Mouse (Mus musculus) layer of hippocampus, postnatal 10 days (tissue): ENCODE measurements around the gene Lrrfip1. TPM values are rescaled to one million over a fixed set of nuclear protein-coding genes. Genes with fewer than 3 reads are reported as not detected.

Experiments
- DNase-seq, 2 experiments: peaks; one replicate each; pipeline ENCODE4 v3.0.0; 2021; ENCODE audit warnings: low spot score in 2 of 2
- long read RNA-seq: library from polyadenylated mRNA; stranded (forward); transcript quantifications from one replicate; pipeline ENCODE4 v2.0.0, GENCODE M21; 2023
- total RNA-seq, 2 experiments: library from RNA; stranded (reverse); gene quantifications; 2 replicates each; pipeline ENCODE4 v1.2.3; 2021

Gene Lrrfip1
- total RNA-seq = 10 to 100 TPM; 73.9 to 88.3 TPM
- long read RNA-seq, partial matches to known transcripts = 1 of 34 reads
- long read RNA-seq, other reads (novel, unspliced or antisense) = 32 of 34 reads

DNA sequence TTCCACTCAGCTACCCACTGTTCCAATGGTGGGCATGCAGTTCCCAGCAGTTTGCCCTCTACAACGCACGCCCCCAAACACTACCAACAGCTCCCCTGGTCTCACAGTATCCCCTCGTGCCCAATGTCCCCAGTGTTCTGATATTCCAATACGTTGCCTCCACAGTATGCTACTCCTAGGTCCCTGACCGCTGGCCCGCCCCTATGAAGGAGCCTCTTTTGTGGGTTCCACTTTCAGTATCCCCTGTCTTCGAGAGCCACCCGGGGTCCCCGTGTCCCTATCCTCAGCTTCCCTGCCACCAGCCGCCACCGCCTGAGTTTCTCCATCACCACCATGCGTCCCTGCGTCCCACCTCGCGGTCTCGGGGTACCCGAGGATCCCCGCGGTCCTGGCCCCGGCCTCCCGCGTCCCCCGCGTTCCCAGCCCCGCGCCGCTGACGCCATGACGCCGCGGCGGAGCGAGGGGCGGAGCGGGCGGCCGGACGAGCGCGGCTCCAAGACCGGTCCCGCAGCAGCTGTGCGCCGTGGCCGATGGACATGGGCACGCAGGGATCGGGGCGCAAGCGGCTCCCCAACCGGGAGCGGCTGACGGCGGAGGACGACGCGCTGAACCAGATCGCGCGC, at the start of gene Lrrfip1:
Gene Lrrfip1, plus strand, starts transcription at position 470 of the 623 bp plus-strand sequence.
- DNase-seq = peak; percentile 68 to 78

DNA sequence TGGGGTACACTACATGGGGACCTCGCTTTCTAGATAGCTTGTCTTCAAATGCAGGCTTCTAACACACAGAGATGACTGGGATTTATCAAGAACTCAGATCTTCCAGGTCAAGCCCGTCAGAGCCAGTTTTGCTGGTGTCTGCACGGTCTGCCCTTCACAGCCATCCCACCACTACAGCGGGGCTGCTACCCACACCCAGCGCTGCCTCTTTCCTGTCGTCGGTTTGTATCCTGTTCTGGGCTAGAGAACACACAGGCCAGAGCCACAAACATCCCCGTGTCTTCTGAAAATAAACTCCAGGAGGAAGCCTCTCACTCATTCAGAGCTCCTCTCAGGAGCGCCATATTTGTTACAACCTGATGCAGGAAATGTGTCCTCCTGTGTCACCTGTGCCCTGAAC, 49.2 kb upstream of the Lrrfip1 start:
- no peak for DNase-seq

DNA sequence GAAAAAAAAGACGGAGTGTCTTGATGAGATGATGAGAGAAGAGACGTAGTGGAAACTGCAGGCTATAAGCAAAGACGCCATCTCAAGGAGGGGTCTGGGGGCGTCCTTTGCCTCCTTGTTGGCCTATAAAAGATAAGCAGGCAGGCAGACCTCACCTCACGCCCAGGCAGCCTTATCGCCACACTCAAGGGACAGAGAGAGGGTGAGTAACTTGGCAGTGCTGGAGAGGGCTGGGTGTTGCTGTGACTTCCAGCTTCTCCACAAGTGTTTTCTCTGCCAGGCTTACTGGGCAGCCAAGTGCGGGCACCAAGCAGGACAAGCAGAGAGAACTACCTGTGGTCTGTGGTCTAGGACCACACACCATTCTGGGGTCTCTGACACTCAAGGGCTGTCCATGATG, 46.9 kb upstream of the Lrrfip1 start:
- no peak for DNase-seq

DNA sequence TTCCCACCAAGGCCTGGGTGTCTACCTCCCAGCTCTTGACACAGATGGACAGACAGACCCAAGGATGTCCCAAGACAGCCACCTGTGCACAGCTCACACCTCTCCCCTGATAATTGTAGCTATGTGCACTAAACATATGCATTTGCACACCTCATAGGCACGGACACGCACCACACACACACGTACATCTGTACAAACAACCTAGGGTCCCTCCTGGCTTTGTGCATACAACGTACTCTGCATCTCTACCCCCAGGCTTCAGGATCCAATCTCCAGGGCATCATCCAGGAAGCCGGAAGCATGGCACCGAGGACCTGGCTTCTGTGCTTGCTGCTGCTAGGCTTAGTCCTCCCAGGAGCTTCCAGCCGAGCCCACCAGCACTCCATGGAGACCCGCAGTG, 45.7 kb upstream of the Lrrfip1 start, which contains the start of gene Prlh:
Gene Prlh, plus strand, starts transcription at position 301 of the 400 bp plus-strand sequence.
- no peak for DNase-seq

DNA sequence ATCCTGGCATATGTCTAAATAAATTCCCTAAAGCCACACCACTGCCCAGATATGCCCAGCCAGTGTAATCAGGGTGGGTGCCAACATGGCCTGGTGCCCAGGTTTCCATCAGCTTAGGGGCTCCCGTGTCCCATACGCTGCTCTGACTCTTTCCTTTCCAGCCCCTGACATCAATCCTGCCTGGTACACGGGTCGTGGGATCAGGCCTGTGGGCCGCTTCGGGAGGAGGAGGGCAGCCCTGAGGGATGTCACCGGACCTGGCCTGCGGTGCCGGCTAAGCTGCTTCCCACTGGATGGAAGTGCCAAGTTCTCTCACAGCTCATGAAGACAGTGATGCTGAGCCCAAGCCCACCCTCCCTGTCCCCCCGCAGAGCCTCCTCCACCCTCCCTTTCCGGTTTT, 44.8 kb upstream of the Lrrfip1 start:
- DNase-seq = peak in 1 of 2 experiments; percentile 41

DNA sequence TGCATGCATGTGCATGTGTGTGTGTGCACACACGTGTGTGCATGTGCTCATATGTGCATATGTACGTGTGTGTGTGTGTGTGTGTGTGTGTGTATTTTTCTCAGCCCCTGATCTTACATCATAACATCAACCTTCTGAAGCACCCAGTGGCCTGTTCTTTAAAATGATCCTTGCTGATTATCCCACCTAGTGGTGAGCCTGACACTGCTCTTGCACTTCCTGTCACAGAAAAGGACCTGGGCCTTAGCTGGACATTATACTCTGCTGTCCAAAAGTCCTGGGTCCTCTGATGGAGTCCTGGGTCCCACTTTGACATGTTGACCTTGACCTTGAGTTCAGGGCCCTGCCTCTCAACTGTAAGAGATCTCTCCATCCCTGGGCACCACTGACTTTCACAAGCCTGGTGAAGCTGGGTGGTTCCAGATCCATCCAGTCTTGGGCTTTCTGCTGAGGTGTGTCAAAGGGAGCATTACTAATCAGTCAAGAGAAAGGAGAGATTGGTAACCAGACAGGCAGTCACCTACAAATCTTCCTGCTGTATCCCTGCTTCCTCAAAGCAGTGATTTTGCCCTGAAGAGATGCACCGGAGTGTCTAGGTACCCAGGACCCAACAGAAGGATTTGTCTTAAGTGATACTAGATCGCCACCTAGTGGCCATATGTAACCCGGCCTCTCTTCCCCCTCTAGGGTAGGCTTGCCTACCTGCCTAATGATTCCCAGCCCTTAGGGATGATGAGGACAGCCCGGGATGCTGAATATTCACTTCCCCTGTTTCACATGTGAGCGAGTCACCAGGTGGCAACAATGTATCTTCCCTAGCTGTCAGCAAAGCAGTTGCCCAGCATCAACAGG, 42.1 kb upstream of the Lrrfip1 start:
- peak; percentile 67 to 73 for DNase-seq

DNA sequence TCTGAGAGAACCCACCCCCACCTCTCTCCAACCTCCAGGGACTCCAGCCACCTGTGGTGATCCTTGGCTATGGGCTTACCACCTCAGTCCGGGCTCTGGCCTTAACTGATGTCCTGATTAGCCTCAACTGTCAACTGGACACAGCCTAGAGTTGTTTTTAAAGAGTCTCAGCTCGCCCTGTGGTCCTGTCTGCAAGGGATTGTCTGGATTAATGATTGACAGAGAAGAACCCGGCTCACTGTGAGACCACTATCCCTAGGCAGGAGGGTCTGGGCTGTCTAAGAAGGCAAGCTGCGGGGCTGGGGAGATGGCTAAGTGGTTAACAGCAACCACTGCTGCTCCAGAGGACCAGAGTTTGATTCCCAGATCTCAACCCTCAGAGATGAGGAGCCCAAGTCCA, 36.0 kb upstream of the Lrrfip1 start:
- DNase-seq = no peak

DNA sequence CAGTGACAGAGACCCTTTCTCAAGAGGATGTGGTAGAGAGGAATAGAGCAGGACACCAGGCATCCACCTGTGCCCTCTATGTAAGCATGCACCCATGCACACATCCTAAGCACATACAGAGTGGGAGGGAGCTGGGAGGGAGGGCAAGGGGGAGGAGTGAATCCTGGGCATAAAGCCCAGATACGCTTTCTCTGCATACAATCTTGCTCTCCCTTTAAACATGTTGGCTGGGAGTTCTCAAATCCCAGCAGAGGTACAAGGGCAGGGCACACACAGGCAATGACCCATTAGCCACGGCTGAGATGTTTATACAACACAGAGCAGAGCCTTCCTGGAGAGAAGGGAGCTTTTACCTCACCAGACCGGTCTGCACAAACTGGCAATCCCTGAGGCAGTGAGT, 35.5 kb upstream of the Lrrfip1 start:
- no peak for DNase-seq

DNA sequence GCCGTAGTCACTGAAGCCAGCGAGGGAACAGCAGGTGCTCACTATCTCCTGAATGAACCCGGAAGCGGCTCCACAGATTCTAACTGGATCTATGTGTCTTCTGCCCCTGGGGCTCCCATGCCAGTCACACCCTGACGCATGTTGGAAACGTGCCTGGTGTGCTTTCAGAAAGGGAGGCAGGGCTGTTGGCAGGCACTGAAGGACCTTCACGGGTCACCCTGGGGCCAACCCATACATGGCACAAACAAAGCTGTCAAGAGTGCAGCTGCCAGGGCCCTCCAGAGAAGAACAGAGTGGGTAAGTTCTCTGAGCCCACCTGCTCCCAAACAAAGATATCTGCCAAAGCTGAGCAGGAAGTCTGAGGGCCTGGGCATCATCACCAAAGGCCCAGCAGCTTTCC, 31.0 kb upstream of the Lrrfip1 start:
- no peak for DNase-seq

DNA sequence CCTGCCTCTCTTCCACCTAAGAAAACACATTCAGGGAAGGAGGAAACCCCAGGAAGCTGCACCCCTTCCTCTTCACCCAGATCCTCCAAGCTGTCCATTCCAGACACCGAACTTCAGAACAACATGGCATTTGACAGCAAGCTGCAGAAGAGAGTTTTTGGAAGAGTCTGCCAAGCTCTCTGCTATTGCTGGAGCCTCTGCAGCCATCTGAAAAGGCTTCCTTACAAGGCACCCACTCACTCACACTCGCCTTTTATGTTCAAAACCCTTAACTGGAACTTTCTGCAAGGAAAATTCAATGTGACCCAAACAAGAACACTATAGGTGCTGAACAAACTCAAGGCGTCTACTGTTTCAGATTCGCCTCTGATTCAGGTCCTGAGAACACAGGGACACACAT, 29.9 kb upstream of the Lrrfip1 start:
- DNase-seq = no peak

DNA sequence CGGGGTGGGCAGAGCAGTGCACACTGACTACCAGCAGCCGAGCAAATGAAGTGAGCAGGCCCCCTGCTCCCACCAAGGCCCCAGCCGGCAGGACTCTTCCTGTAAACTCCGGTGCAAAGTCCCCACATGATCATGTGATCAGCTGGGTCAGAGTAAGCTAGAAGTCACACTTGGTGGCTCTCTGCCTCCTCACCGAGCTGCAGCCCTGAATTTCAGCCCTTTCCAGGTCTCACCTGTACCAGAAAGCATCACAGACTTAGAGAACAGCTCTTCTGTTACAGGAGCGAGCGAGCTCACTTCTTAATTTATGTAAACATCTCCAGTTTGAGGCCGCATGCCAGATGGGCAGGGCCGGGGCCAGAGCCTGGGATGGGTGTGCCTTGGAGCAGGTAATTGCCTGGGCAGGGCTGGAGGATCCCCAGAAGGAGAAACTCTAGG, 29.2 kb upstream of the Lrrfip1 start, which contains the start of gene Rab17:
Gene Rab17, minus strand, starts transcription at position 315 of the 438 bp plus-strand sequence.
- DNase-seq = no peak

DNA sequence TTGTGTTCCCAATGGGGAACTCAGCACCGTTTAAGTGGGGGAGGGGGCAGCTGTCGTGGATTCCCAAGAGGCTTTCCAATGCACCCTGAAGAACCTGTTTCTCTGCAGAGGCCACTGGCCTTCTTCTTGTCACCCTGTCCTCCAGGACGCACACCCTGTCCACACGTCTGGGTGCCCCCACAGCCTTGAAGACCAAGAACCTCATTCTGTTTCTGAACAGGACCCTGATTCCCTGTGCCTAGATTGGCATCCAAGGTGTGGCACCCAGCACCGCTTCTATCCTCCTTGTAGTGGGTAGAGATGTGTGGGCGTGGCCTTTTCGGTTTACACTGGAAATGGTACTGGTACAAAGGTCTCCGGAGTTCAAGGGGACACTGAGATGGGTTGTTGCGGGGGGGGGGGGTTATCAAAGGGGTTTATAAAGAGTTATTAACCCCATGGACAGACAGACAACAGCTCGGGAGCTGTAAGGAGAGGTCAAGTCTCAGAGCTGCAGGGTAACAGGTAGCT, 28.6 kb upstream of the Lrrfip1 start:
- no peak for DNase-seq

DNA sequence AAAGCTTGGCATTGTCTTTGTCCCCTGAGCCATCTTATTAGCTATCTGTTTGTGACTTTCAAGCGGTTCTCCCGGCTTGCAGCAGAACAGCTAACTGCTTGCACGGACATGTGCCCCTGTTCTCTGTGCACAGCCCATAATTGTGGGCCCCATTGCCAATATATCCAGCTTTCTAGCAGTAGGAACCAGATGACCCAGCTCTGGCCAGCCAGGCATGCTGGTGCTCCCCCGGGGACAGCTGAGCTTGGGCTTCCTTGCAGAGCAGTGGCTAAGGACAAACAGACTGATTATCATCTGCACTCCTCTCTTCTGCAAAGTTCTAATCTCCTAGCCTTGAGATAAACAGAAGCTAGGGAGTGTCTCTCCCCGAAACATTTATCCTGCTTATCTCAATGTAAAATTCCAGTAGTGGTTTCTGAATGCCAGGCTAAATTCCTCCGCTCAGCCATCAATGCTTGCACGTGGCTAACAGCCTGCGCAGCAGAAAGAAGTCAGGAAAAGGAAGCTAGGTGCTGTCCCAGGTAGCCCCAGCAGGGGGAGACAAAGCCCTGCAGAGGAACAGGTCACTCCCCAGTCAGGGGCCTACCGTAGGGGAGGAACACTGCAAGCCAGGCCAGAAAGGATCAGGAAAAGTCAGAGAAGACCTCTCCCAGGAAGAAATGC, 25.5 kb upstream of the Lrrfip1 start:
- peak; percentile 98 for DNase-seq

DNA sequence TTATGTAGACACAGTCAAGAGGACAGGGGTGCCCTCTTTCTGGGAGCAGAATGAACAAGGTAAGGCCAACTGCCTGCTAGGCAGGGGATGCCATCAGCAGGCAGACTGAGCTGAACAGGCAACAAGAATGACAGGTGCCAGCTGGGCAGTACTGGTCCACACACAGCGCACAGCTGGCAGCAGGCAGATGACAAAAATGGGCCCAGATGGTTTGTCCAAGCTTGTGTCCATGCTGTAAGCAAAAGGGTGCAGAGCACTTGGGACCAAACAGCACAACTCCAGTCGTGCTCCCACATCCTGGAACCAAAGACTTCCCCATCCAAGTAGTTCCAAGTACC, 25.0 kb upstream of the Lrrfip1 start:
- DNase-seq = no peak

DNA sequence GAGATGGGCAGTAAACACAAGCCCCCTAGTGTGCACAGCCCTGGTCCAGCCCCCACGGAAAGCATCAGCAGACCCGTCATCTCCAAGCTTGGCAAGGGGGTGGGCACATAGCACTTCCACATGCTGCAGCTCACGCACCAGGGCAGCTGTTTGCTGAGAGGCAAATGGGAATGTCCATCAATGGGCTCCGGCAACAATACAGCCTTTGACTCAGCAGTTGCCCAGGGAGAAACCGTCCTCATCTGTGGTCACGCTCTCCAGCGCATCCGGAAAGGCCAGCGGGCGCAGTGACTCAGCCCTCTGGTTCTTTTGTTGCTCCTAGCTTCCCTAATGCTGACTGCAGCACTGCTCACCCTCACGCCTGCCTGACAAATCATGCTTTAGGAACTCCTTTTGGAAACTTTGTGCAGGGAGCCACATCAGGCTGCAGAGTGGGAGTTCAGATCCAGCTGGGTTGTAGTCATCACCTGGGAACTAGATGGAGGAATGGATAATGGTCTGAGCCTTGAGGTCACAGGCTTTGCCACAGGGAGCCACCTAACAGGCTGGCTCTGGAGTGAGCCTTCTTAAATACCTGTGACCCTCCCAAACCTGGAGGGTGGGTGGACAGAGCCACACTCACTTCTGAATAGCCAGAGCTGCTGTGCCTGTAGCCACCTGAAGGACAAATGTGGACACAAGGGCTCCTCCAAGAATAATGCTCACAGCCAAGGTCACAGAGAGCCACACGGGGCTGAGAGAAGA, 23.5 kb upstream of the Lrrfip1 start:
- peak; percentile 45 to 63 for DNase-seq

DNA sequence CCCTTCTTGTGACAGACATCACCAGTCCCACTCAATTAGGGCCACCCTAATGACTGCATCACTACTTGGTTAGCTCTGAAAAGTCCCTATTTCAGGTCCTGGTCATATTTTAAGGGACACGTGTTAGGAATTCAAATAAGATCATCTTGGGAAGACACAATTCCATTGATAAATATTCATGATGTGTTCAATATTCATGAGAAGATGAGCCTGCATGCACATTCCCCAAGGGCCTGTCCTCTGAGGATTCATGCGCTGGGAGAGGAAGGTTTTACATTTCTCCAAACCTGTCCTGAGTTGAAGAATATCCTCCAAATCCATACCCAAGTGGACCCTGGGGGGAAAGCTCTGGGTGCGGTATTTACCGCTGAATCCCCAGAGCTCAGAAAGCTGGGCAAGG, 22.6 kb upstream of the Lrrfip1 start:
- DNase-seq = no peak

DNA sequence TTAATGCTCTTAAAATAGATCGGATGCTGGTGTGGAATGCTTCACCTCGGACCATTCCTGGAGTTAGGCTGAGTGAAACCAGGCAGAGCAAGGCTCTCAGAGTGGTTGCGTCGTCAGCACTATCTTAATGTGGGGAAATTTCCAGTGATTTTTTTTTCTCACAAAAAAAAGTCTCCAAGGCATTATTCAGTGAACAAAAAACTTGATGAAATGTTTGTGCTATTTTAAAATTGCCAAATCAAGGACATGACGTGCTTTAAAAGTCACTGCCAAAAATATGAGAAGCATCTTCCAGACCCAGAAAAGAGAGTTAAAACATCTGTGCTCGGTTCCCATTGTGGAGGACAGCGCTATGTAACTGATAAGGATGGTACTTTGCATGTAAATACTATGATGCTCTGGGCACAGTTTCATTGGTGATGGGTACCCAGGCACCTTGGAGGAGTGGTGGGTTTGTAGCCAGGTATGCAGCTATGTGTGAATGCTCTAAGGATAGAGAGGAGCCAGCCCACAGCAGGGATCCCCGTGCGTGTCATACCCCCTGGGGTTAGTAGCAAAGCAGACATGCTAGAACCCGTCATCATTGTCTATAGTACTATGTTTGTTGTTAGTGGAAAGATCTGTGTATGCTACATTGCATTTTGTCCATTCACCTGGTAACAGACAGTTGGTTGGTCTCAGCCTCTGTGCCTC, 17.8 kb upstream of the Lrrfip1 start:
- DNase-seq = no peak

DNA sequence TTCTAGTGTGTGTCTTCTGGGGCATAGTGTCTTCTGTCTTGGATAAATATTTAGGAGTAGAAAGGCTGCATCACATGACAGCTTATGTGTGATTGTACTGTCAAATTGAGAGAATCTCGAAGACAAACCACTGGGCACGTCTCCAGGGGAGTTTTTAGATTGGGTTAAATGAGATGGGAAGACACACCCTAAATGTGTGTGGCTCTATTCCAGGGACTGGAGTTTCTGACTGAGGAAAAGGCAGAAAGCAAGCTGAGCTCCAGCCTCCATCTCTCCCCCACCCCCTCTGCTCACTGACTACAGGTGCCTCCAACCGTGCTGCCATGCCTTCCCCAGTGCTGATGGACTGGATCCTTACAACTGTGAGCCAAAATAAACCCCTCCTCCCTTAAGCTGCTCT, 17.2 kb upstream of the Lrrfip1 start:
- DNase-seq = no peak

DNA sequence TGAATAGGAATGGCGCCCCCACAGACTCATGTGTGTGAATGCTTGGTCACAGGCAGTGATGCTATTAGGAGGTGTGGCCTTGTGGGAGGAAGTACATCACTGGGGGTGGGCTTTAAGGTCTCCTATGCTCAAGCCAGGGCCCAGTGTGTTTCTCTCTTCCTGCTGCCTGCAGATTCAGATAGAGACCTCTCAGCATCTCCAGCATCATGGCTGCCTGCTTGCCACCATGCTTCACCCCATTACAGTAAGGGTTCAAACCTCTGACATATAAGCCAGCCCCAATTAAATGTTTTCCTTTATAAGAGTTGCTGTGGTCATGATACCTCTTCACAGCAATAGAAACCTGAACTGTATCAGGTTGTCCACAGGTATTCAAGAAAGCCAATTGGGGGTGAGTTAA, 2.6 kb upstream of the Lrrfip1 start:
- DNase-seq = no peak

DNA sequence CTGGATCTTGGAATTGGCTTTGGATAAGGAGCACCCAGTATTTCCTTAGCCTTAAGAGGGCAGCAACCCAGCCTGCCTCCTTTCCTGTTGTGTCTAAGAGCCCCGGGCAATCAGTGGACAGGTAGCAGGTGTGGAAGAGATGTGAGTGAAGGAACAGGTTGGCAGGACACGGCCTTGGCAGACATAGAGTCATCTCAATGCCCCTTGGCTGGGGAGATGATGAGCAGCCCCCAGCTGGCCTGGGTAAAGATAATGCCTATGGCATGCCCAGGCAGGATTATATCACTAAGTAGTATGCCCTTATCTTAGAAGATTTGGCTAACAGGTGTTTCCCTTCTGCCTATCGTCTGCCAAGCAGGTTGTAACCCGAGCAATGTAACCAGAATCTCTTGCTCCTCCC, 1.4 kb upstream of the Lrrfip1 start:
- no peak for DNase-seq
